20 mouse cellular contexts compared by ENCODE assay signal in the genomic region with DNA sequence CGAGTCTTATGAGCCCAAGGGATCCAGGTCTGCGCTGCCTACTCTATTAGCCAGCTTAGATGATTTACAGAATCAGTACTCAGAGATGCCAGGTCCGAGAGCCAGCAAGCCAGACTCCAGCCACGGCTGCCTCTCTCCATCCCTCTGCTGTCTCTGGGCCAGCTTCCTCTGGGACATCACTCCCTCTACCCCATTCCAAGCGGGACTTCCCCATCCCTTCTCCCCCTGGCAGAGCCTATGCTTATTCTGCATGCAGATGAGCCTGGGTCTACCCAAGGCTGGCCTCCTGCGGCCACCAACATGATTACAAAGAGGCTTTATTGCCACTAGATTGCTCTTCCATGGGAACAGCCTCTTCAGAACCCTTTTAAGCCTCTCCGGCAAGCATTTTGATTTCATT.
A peak's percentile ranks its signal among the peaks of the same experiment; 100 is the strongest.
DNase-seq lines count a peak whose midpoint lies in the region; ATAC-seq and TF ChIP-seq lines count a peak whose summit lies in the region.
"Had no signal": no experiment of that assay in that cellular context is flagged by ENCODE, and none has a peak within 500 bp of the region (broad histone marks: within the 10 kb centered on the region; RNA-seq: fewer than 3 reads in every experiment).

No protein-coding gene starts in this region.

- H3K4me1 ChIP-seq in cerebellum, adult 2 months (ENCODE audit: control insufficient read depth, insufficient read depth, low read length): no peaks in the 10 kb centered on the region; the same call in 1 of the 2 replicates
- peaks cover 39% of the 10 kb centered on the region for H3K4me1 ChIP-seq in neural tube, embryonic 13.5 days (replicated peaks)
- no peaks in the 10 kb centered on the region for H3K4me1 ChIP-seq in lung, postnatal 0 days (ENCODE audit: insufficient read depth, low read depth, low read length)
- H3K4me1 ChIP-seq: embryonic facial prominence, embryonic 13.5 days; intestine, embryonic 15.5 days had no signal

- TF ChIP-seq POLR2A in cerebellum, adult 2 months (IDR thresholded peaks at IDR 0.05; ENCODE audit: borderline replicate concordance, insufficient read depth, low read length): no peak

- WGBS in cerebellum, adult 2 months: 34% methylated on average over 7 of the region's 7 CpGs
- 12% methylated on average over 7 of the region's 7 CpGs for WGBS in neural tube, embryonic 13.5 days
- 52% methylated on average over 7 of the region's 7 CpGs for WGBS in lung, postnatal 0 days

- H3K9ac ChIP-seq in neural tube, embryonic 13.5 days: no peak overlapping the region
- no peak overlapping the region for H3K9ac ChIP-seq in lung, postnatal 0 days (replicated peaks; ENCODE audit: low read depth)
- H3K9ac ChIP-seq: embryonic facial prominence, embryonic 13.5 days; intestine, embryonic 15.5 days; midbrain, embryonic 12.5 days had no signal

- intact Hi-C loops in left cerebral cortex, postnatal 4 days (cut with DNase I): no loop called here

- DNase-seq in cerebellum, adult 2 months: peak; percentile 27 to 44
- no peak for DNase-seq in cerebellum, adult 11 months
- DNase-seq in left cerebral cortex, postnatal 4 days: peak; percentile 53
- no peak for DNase-seq in left cerebral cortex, adult 11 months (ENCODE audit: low spot score)
- peak; percentile 32 to 39 for DNase-seq in cerebellum, postnatal 25 days
- no peak for DNase-seq in lung, postnatal 0 days (ENCODE audit: low spot score)
- DNase-seq: adrenal gland, postnatal 10 days; gastrocnemius, postnatal 36 days; heart, postnatal 14 days; lung, adult 2 months; lung, postnatal 4 days; thymus, postnatal 4 days had no signal

- H3K27ac ChIP-seq in cerebellum, adult 2 months (ENCODE audit: insufficient read depth, low read length): no peak overlapping the region
- H3K27ac ChIP-seq in neural tube, embryonic 13.5 days (replicated peaks): peak overlapping the region; percentile 50; the same call in 1 of the 2 replicates
- no peak overlapping the region for H3K27ac ChIP-seq in lung, postnatal 0 days (ENCODE audit: low read length)
- H3K27ac ChIP-seq: embryonic facial prominence, embryonic 13.5 days; intestine, embryonic 15.5 days; limb, embryonic 10.5 days; midbrain, embryonic 12.5 days had no signal

- no peaks in the 10 kb centered on the region for H3K27me3 ChIP-seq in cerebellum, adult 2 months (ENCODE audit: control insufficient read depth, insufficient read depth, low read length)
- no peaks in the 10 kb centered on the region for H3K27me3 ChIP-seq in neural tube, embryonic 13.5 days
- H3K27me3 ChIP-seq in lung, postnatal 0 days (replicated peaks; ENCODE audit: insufficient read depth, low read length): no peaks in the 10 kb centered on the region
- H3K27me3 ChIP-seq: embryonic facial prominence, embryonic 13.5 days; intestine, embryonic 15.5 days; midbrain, embryonic 12.5 days had no signal

- no peak for TF ChIP-seq EP300 in lung, postnatal 0 days (IDR thresholded peaks at IDR 0.05)

- H3K4me2 ChIP-seq in neural tube, embryonic 13.5 days: no peak overlapping the region
- H3K4me2 ChIP-seq in lung, postnatal 0 days (replicated peaks; ENCODE audit: low read depth, low read length): no peak overlapping the region
- H3K4me2 ChIP-seq: embryonic facial prominence, embryonic 13.5 days; heart, embryonic 11.5 days; intestine, embryonic 15.5 days; liver, embryonic 11.5 days; midbrain, embryonic 12.5 days had no signal

- no peaks in the 10 kb centered on the region for H3K36me3 ChIP-seq in neural tube, embryonic 13.5 days
- H3K36me3 ChIP-seq in lung, postnatal 0 days (ENCODE audit: insufficient read depth, low read length): no peaks in the 10 kb centered on the region
- H3K36me3 ChIP-seq: embryonic facial prominence, embryonic 13.5 days; intestine, embryonic 15.5 days; limb, embryonic 10.5 days; midbrain, embryonic 12.5 days had no signal

- ATAC-seq in neural tube, embryonic 13.5 days (ENCODE audit: low read depth): peak; percentile 59; the same call in 1 of the 2 replicates
- no peak for ATAC-seq in lung, postnatal 0 days
- ATAC-seq in activated CD4-positive, CD25-positive, alpha-beta regulatory T cell, adult 4 months: no peak
- ATAC-seq: intestine, embryonic 15.5 days had no signal

- no peak overlapping the region for H3K4me3 ChIP-seq in cerebellum, adult 2 months (replicated peaks; ENCODE audit: insufficient read depth, low read depth, low read length)
- H3K4me3 ChIP-seq in neural tube, embryonic 13.5 days: no peak overlapping the region
- H3K4me3 ChIP-seq in lung, postnatal 0 days (ENCODE audit: low read depth, low read length): no peak overlapping the region
- H3K4me3 ChIP-seq: embryonic facial prominence, embryonic 13.5 days; intestine, embryonic 15.5 days; limb, embryonic 10.5 days; midbrain, embryonic 12.5 days had no signal

- TF ChIP-seq CTCF in cerebellum, adult 2 months (IDR thresholded peaks at IDR 0.05; ENCODE audit: borderline replicate concordance, insufficient read depth, low read depth, low read length): no peak
- no peak for TF ChIP-seq CTCF in lung, postnatal 0 days (IDR thresholded peaks at IDR 0.05)

- no peaks in the 10 kb centered on the region for H3K9me3 ChIP-seq in neural tube, embryonic 13.5 days
- H3K9me3 ChIP-seq in lung, postnatal 0 days (ENCODE audit: low read length): no peaks in the 10 kb centered on the region
- H3K9me3 ChIP-seq: embryonic facial prominence, embryonic 13.5 days; intestine, embryonic 15.5 days; limb, embryonic 10.5 days; midbrain, embryonic 12.5 days had no signal

Comparison
In these comparisons a context has a peak if more than half of its experiments do, and no peak if none do; other contexts are left out.
1. DNase-seq: peak in cerebellum, adult 2 months (2 of 2), left cerebral cortex, postnatal 4 days (single experiment) and cerebellum, postnatal 25 days (2 of 2); none in cerebellum, adult 11 months (single experiment), left cerebral cortex, adult 11 months (single experiment) and lung, postnatal 0 days (single experiment).